Mouse (Mus musculus) myocyte (in vitro differentiated cells): ENCODE data around the gene Hoxc8. TPM values are rescaled to one million over a fixed set of nuclear protein-coding genes. Genes with fewer than 3 reads are reported as not detected.

Experiments
- H3K27me3 ChIP-seq: one replicate; pipeline ENCODE4 v1.6.1; 2011; ENCODE audit not compliant: control insufficient read depth, insufficient read depth, insufficient read length
- H3K36me3 ChIP-seq: one replicate; pipeline ENCODE4 v1.6.1; 2011; ENCODE audit not compliant: control insufficient read depth, insufficient read depth
- H3K4me2 ChIP-seq: one replicate; pipeline ENCODE4 v1.6.1; 2011; ENCODE audit warnings: low read depth, control low read depth
- H3K4me3 ChIP-seq: one replicate; pipeline ENCODE4 v1.5.1; 2011; ENCODE audit warnings: mild to moderate bottlenecking, control low read depth, moderate library complexity
- H3K79me2 ChIP-seq: one replicate; pipeline ENCODE4 v1.6.1; 2011; ENCODE audit not compliant: control insufficient read depth, insufficient read depth
- H3ac ChIP-seq: one replicate; pipeline ENCODE4 v1.6.1; 2011; ENCODE audit not compliant: control insufficient read depth, insufficient read length
- CEBPB ChIP-seq: IDR thresholded peaks from 2 replicates; pipeline ENCODE4 v1.6.1; 2011; ENCODE audit warnings: mild to moderate bottlenecking, moderate library complexity; ENCODE audit not compliant: poor library complexity, insufficient read depth, severe bottlenecking
- E2F4 ChIP-seq: IDR thresholded peaks from one replicate; pipeline ENCODE4 v1.6.1; 2011; ENCODE audit warnings: mild to moderate bottlenecking, control low read depth, moderate library complexity; ENCODE audit not compliant: insufficient read depth
- MAX ChIP-seq: IDR thresholded peaks from one replicate; pipeline ENCODE4 v1.6.1; 2011; ENCODE audit warnings: low read depth, mild to moderate bottlenecking, control low read depth
- MYOD1 ChIP-seq, 3 experiments: IDR thresholded peaks; one replicate each; pipeline ENCODE4 v1.6.1; 2011; ENCODE audit warnings: control low read depth in 2 of 3, low read depth in 2 of 3, mild to moderate bottlenecking in 2 of 3, moderate library complexity in 1 of 3; ENCODE audit not compliant: insufficient read length in 2 of 3, control insufficient read depth in 1 of 3
- MYOG ChIP-seq, 3 experiments: IDR thresholded peaks; one replicate each; pipeline ENCODE4 v1.6.1; 2011; ENCODE audit warnings: control low read depth in 2 of 3, low read depth in 2 of 3, mild to moderate bottlenecking in 2 of 3; ENCODE audit not compliant: insufficient read length in 2 of 3, control insufficient read depth in 1 of 3, insufficient read depth in 1 of 3
- POLR2A ChIP-seq: IDR thresholded peaks from one replicate; pipeline ENCODE4 v1.6.1; 2011; ENCODE audit warnings: low read depth, mild to moderate bottlenecking, control low read depth, moderate library complexity; ENCODE audit not compliant: insufficient read length
- POLR2AphosphoS2 ChIP-seq: IDR thresholded peaks from one replicate; pipeline ENCODE4 v1.6.1; 2011; ENCODE audit warnings: low read depth, control low read depth; ENCODE audit not compliant: insufficient read length
- REST ChIP-seq: IDR thresholded peaks from one replicate; pipeline ENCODE4 v1.6.1; 2011; ENCODE audit warnings: mild to moderate bottlenecking, control low read depth, moderate library complexity; ENCODE audit not compliant: insufficient read depth, insufficient read length
- SRF ChIP-seq: IDR thresholded peaks from one replicate; pipeline ENCODE4 v1.6.1; 2011; ENCODE audit warnings: low read depth; ENCODE audit not compliant: control insufficient read depth, insufficient read length
- TCF12 ChIP-seq: IDR thresholded peaks from one replicate; pipeline ENCODE4 v1.6.1; 2011; ENCODE audit warnings: mild to moderate bottlenecking, control low read depth; ENCODE audit not compliant: poor library complexity, insufficient read depth, severe bottlenecking
- TCF3 ChIP-seq: IDR thresholded peaks from one replicate; pipeline ENCODE4 v1.6.1; 2011; ENCODE audit warnings: low read depth, control low read depth; ENCODE audit not compliant: insufficient read length
- USF1 ChIP-seq: IDR thresholded peaks from one replicate; pipeline ENCODE4 v1.6.1; 2011; ENCODE audit warnings: low read depth, mild to moderate bottlenecking, control low read depth, moderate library complexity
- polyA plus RNA-seq: library from polyadenylated mRNA; unstranded; fragments of >200 nt; fragmentation: generic; extraction: Trizol; gene quantifications from one replicate; pipeline ENCODE4 v1.2.1, GENCODE M21; 2012; ENCODE audit warnings: missing spikeins

The Hoxc8 gene
- polyA plus RNA-seq, 1 experiment = 0.71 TPM

DNA sequence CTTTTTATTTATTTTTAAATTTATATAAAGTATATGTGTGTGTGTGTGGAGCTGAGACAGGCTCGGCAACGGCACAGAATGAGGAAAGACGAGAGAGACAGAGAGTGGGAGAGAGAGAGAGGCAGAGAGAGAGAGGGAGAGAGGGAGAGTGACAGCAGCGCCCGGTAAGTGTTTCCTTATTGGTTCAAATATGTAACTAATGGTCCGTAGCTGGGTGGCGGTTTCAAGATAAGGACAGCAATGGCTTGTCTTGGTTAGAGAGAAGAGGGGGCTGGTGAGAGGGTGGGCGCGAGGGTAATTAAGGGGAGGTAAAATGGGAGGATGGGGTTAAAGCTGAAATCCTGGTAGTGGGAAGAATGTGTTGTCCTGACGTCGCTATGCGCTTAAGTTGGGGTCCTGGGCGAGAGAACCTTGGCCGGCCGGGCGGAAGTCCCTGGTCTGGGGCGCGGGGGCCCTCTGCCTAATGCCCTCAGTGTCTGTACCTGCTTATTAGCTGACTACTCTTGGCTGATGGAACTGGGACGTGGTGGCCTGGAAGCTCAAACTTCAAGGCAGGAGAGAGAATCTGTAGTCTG lies 8.3 kb downstream of the Hoxc8 start:
- H3K4me3 ChIP-seq = peak overlapping the region; percentile 73
- H3ac ChIP-seq = peak overlapping the region; percentile 17
- TF ChIP-seq USF1 = no peak
- TF ChIP-seq E2F4 = no peak
- no peak for TF ChIP-seq REST
- no peak for TF ChIP-seq CEBPB
- TF ChIP-seq SRF = no peak
- no peak for TF ChIP-seq MYOD1 (IDR thresholded peaks at IDR 0.05; ENCODE audit: control insufficient read depth in 1 of 3, insufficient read length in 2 of 3, low read depth in 2 of 3)
- TF ChIP-seq MYOG (IDR thresholded peaks at IDR 0.05; ENCODE audit: control insufficient read depth in 1 of 3, insufficient read depth in 1 of 3, insufficient read length in 2 of 3, low read depth in 2 of 3) = no peak
- no peak for TF ChIP-seq TCF3
- TF ChIP-seq TCF12 = no peak
- no peak for TF ChIP-seq MAX
- no peak for TF ChIP-seq POLR2AphosphoS2
- TF ChIP-seq POLR2A = no peak
- no peaks in the 10 kb centered on the region for H3K27me3 ChIP-seq
- H3K4me2 ChIP-seq = peak overlapping the region; percentile 88
- peaks cover 54% of the 10 kb centered on the region for H3K79me2 ChIP-seq
- no peaks in the 10 kb centered on the region for H3K36me3 ChIP-seq

DNA sequence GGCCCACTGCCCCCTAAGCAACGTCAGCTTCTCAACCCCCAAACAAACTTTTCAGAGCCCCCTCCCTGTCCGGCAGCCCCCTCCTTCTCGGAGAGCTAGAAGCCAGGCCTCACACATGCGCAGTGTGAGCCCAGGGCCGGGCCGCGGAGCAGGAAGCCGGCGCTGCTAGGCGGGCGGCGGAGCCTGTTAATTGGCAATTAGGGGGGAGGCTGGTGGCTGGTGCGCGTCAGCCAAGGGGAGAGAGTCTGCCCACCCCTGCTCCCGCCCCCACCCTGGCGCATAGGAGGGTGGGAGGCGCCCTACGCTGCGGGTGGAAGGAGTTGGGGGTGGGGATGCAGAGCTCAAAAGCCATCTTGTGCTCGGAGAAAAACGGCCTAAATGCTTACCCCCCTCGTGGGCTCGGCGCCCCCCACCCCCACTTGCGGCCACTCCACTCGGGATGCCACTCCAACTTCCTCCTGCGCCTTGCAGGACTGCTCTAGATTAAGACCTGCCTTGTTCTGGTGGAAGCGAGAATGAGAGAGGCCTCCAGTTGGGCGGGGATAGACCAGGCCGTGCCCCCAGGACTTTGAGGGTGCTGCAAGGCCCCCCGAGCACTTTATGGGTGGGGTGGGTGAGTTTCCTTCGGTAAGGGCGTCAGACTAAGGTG lies 8.9 kb downstream of the Hoxc8 start:
- Histone ChIP-seq H3K4me2 (peak overlapping the region; percentile 98), H3K36me3 (no peaks in the 10 kb centered on the region), H3K27me3 (no peaks in the 10 kb centered on the region), H3K79me2 (peaks cover 61% of the 10 kb centered on the region), H3K4me3 (peak overlapping the region; percentile 73), H3ac (peak overlapping the region; percentile 17)
- TF ChIP-seq POLR2A (peak; percentile 59), REST (no peak), MYOG (IDR thresholded peaks at IDR 0.05; ENCODE audit: control insufficient read depth in 1 of 3, insufficient read depth in 1 of 3, insufficient read length in 2 of 3, low read depth in 2 of 3) (no peak), E2F4 (no peak), POLR2AphosphoS2 (peak; percentile 94), TCF12 (no peak), CEBPB (no peak), TCF3 (no peak), MAX (no peak), MYOD1 (IDR thresholded peaks at IDR 0.05; ENCODE audit: control insufficient read depth in 1 of 3, insufficient read length in 2 of 3, low read depth in 2 of 3) (peak in 1 of 3 experiments; percentile 32), SRF (no peak), USF1 (no peak)

DNA sequence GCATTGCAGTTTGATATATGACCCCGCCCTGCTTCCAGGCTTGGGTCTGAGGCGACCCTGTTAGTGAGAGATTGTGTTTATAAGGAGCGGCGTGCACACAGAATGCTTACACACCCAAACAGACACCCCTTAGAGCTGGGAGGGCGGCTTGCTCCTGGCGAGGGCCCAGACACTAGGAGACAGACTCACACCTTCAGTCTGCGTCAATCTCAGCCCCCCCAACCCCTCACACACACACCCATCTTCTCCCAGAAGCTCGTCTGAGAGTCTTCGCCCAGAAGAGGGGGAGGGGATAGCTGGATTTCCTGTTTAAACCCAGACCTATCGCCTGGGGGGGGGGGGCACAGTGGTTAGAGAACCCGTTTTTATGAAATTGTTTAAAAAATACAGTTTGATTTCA lies 9.5 kb downstream of the Hoxc8 start:
- TF ChIP-seq POLR2A (peak; percentile 75), POLR2AphosphoS2 (peak; percentile 84), MYOD1 (IDR thresholded peaks at IDR 0.05; ENCODE audit: control insufficient read depth in 1 of 3, insufficient read length in 2 of 3, low read depth in 2 of 3) (no peak)
- Histone ChIP-seq H3K79me2 (peaks cover 67% of the 10 kb centered on the region), H3K36me3 (no peaks in the 10 kb centered on the region), H3ac (peak overlapping the region; percentile 35), H3K4me2 (peak overlapping the region; percentile 98), H3K27me3 (no peaks in the 10 kb centered on the region), H3K4me3 (peak overlapping the region; percentile 73)

DNA sequence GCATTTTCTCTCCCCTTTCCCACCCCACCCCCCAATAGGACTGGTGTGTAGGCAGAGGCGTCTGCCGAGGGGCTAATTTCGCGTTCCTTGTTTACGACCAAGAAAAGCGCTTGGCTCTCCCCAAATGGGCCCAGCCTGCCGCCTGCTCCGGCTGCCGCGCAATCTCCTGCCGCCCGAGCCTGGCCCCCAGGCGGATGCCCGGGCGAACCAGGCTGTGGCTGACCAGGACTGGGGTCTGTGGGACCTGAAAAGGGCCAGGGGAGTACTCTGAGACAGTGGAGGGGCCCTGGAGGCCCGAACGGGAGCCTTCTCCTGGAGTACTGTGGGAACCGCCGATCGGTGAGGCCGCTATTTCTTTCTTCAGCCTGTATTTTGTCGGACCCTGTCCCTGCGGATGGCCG lies 10.1 kb downstream of the Hoxc8 start:
- Histone ChIP-seq H3K4me2 (peak overlapping the region; percentile 98), H3K36me3 (no peaks in the 10 kb centered on the region), H3K27me3 (no peaks in the 10 kb centered on the region), H3K79me2 (peaks cover 67% of the 10 kb centered on the region), H3K4me3 (peak overlapping the region; percentile 73), H3ac (peak overlapping the region; percentile 35)
- TF ChIP-seq POLR2A (peak; percentile 49), CEBPB (no peak), MYOD1 (IDR thresholded peaks at IDR 0.05; ENCODE audit: control insufficient read depth in 1 of 3, insufficient read length in 2 of 3, low read depth in 2 of 3) (no peak), SRF (no peak), POLR2AphosphoS2 (peak; percentile 7)

DNA sequence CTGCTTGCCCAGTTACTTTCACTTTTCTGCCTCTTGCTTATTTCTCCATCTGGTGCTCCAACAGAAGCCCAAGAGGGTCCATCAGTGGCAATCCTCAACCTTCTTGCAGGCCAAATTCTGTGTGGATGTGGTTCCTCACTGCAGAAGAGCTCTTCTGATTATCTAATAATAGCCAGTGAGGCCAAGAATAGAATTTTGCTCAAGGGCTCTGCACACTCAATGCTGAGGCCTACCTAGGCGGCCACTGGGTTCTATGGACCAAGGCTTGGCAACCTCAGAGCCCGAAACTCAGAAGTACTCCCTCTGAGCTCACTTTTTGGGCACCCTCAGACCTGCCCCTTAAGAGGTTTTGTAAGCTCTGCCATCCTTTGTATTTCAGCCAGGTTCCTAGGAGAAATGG lies 11.0 kb downstream of the Hoxc8 start:
- TF ChIP-seq TCF12 (no peak), POLR2AphosphoS2 (no peak), REST (no peak), USF1 (no peak), POLR2A (no peak), SRF (no peak), TCF3 (no peak), MYOG (IDR thresholded peaks at IDR 0.05; ENCODE audit: control insufficient read depth in 1 of 3, insufficient read depth in 1 of 3, insufficient read length in 2 of 3, low read depth in 2 of 3) (no peak), E2F4 (no peak), MYOD1 (IDR thresholded peaks at IDR 0.05; ENCODE audit: control insufficient read depth in 1 of 3, insufficient read length in 2 of 3, low read depth in 2 of 3) (no peak), MAX (no peak), CEBPB (no peak)
- H3K79me2 ChIP-seq = peaks cover 69% of the 10 kb centered on the region
- H3K4me3 ChIP-seq = peak overlapping the region; percentile 73
- H3K27me3 ChIP-seq = no peaks in the 10 kb centered on the region
- H3K4me2 ChIP-seq = peak overlapping the region; percentile 98
- H3ac ChIP-seq = peak overlapping the region; percentile 35
- H3K36me3 ChIP-seq = no peaks in the 10 kb centered on the region
